Mouse (Mus musculus): ENCODE data around the gene 6430550D23Rik.

DNA sequence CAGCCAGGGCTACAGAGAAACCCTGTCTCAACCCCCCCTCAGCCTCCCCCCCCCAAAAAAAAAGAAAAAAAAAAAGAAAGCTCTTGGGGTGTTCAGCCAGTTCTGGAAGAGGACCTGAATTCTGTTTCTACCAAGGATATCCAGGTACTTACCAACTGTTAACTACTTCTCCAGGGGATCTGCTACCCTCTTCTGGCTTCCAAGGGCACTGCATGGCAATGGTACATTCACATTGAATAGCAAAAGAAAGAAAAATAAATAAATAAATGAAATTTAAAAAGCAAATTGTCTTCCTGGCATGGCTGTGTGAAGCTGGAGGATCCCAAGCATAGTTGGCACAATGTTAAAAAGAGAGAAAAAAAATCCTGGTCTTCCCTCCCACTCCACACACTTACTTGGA lies 55.8 kb downstream of the 6430550D23Rik start:
- TF ChIP-seq CTCF (IDR thresholded peaks at IDR 0.05; ENCODE audit: control insufficient read depth, insufficient read depth, low read length): no peak
- no peak for TF ChIP-seq POLR2A (IDR thresholded peaks at IDR 0.05; ENCODE audit: borderline replicate concordance, control insufficient read depth, low read depth, low read length)

Data from bone marrow, adult 2 months (tissue).